Mouse (Mus musculus): ENCODE measurements around the gene Tnni3k. TPM values are rescaled to one million over a fixed set of nuclear protein-coding genes. Genes with fewer than 3 reads are reported as not detected.

The Tnni3k gene
- polyA plus RNA-seq, 1 experiment from 2014 or later: not detected

DNA sequence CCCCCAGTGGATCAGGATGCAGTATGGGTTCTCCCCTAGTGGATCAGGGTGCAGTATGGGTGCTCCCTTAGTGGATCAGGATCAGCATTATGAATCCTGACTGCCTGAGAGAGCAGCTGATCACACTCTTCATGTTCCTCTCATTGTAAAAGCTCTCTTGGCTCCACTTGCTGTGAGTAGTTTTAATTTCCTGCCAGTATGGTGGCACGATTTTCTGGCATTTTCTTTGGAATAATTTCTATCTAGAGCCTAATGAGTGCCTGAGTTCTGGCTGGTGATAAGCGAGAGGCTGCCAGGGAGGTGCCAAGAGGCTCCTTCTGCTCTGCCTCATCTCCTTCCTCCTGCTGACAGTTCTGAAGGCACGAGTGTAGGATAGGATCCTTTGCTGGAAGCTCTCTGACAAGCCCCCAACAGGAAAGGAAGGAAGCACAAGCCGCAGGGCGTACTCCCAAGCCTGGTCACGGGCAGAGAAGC, 109.5 kb downstream of the Tnni3k start:
- no peak overlapping the region for H3K27ac ChIP-seq
- DNase-seq (no peak), ATAC-seq (ENCODE audit: low read depth) (no peak)
- H3K4me3 ChIP-seq (replicated peaks): no peak overlapping the region
- WGBS (ENCODE audit: insufficient replicate concordance): 40% methylated on average over 6 of the region's 6 CpGs
- no peaks in the 10 kb centered on the region for H3K4me1 ChIP-seq (replicated peaks)
- H3K4me2 ChIP-seq: no peak overlapping the region
- H3K9ac ChIP-seq: no peak overlapping the region
- H3K9me3 ChIP-seq (replicated peaks): no peaks in the 10 kb centered on the region
- H3K27me3 ChIP-seq: no peaks in the 10 kb centered on the region
- H3K36me3 ChIP-seq: no peaks in the 10 kb centered on the region

DNA sequence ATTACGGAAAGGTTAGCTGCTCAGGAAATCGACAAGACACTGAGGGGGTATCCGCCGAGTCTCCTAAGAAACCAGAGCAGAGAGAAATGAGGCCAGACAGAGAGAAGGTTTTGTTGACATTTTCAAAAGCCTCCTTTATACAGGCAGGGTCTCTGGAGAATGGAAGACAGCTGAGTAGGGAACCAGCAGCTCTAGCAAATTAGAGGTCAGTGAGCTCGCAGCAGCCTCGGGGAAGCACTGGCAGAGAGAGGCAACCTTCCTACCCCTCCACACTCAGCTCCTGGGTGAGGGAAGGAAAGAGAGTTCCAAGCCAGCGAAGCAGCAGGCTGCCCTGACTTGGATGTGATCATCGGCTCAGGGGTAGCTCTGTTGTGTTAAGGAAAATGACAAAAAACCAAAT, 127.5 kb downstream of the Tnni3k start:
- Histone ChIP-seq H3K9me3 (replicated peaks) (no peaks in the 10 kb centered on the region; the same call in 1 of the 2 replicates), H3K27me3 (no peaks in the 10 kb centered on the region), H3K9ac (no peak overlapping the region), H3K27ac (no peak overlapping the region), H3K4me2 (no peak overlapping the region), H3K36me3 (no peaks in the 10 kb centered on the region), H3K4me3 (replicated peaks) (no peak overlapping the region), H3K4me1 (replicated peaks) (no peaks in the 10 kb centered on the region)
- WGBS (ENCODE audit: insufficient replicate concordance): 66% methylated on average over 8 of the region's 8 CpGs
- ATAC-seq (ENCODE audit: low read depth): no peak
- DNase-seq: no peak

DNA sequence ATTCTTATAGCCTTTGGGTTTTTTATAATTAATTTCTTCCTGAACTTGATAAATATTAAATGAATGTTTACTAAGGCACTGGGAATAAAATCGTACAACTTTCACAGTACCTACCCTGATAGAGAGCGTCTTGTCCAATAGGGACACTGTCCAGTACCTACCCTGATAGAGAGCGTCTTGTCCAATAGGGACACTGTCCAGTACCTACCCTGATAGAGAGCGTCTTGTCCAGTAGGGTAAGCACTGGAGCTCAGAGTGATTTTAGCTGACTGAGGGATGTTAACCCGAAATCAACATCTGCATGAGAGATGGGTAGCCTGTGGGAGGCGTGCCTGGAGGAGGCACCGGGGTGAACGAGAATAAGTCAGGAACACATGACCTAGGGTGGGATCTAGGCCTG, 130.3 kb downstream of the Tnni3k start:
- Histone ChIP-seq H3K27me3 (no peaks in the 10 kb centered on the region), H3K9ac (no peak overlapping the region), H3K27ac (no peak overlapping the region), H3K4me2 (no peak overlapping the region), H3K9me3 (replicated peaks) (no peaks in the 10 kb centered on the region), H3K36me3 (no peaks in the 10 kb centered on the region), H3K4me1 (replicated peaks) (no peaks in the 10 kb centered on the region), H3K4me3 (replicated peaks) (no peak overlapping the region)
- ATAC-seq (ENCODE audit: low read depth): no peak
- 70% methylated on average over 8 of the region's 8 CpGs for WGBS (ENCODE audit: insufficient replicate concordance)
- no peak for DNase-seq

DNA sequence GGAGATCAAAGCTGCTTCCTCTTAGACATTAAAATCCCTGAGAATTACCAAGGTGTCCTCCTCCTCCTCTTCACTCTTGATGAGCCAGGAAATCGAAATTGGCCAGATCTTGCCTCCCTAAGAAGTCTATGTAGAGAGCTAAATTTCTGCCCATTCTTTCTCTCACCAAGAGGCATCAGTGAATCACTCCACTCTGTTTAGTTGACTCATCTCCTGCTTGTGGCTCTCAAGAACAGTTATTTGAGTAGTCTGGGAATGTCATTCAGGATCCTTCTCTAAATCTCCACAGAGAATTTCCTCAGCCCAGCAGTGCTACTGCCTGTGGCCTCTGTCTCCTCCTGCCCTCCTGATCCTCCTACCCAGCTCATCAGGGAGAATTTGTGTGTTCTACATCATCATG, 139.6 kb downstream of the Tnni3k start:
- H3K4me3 ChIP-seq (replicated peaks): no peak overlapping the region

DNA sequence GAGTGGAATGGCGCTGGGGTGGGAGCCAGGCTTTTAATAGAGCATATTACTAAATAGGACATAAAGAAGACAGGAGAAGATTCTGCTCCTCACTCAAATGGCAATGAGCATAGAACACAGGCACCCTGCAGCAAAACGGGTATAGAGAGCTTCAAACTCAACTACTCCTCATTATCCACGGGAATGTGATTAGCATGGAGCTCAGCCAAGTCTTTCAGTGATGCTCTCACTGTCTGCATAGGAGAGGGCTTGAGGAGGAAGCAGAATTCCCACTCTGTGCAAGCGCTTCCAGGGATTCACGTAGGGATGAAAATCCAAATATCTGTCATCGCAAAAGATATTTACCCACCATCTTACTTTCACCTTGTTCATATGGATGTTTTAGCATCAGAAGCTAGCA, 141.6 kb downstream of the Tnni3k start:
- Histone ChIP-seq H3K4me1 (replicated peaks) (no peaks in the 10 kb centered on the region), H3K9me3 (replicated peaks) (no peaks in the 10 kb centered on the region), H3K27ac (no peak overlapping the region), H3K4me2 (no peak overlapping the region), H3K36me3 (no peaks in the 10 kb centered on the region), H3K27me3 (no peaks in the 10 kb centered on the region), H3K9ac (no peak overlapping the region), H3K4me3 (replicated peaks) (no peak overlapping the region)
- ATAC-seq (ENCODE audit: low read depth) (no peak), DNase-seq (no peak)
- 61% methylated on average over 6 of the region's 6 CpGs for WGBS (ENCODE audit: insufficient replicate concordance)

More for the DNA sequence above, 139.6 kb downstream of the Tnni3k start:
- H3K27ac ChIP-seq: no peak overlapping the region
- ATAC-seq (ENCODE audit: low read depth): no peak
- H3K9me3 ChIP-seq (replicated peaks): no peaks in the 10 kb centered on the region
- H3K9ac ChIP-seq: no peak overlapping the region
- no peaks in the 10 kb centered on the region for H3K4me1 ChIP-seq (replicated peaks)
- no peak overlapping the region for H3K4me2 ChIP-seq
- H3K36me3 ChIP-seq: no peaks in the 10 kb centered on the region
- H3K27me3 ChIP-seq: no peaks in the 10 kb centered on the region
- 34% methylated on average over 1 of the region's 1 CpGs for WGBS (ENCODE audit: insufficient replicate concordance)
- no peak for DNase-seq

DNA sequence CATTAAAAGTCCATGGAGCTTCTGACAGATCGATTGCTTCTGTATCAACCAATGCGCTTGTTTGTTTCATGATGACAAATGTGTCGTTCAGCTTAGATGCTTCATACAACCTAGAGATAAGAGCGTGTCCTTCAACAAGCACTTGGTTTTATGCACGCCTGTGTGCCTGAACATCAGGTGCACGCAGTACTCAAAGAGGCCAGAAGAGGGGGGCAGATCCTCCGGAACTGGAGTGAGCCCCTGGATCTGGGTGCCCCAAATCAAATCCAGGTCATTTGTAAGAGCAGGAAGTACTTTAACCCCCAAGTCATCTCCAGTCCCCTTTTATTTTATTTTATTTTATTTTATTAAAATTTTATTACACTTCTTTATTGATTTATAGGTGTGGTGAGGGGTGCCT, 158.5 kb downstream of the Tnni3k start:
- H3K4me2 ChIP-seq: no peak overlapping the region
- H3K36me3 ChIP-seq: no peaks in the 10 kb centered on the region
- no peaks in the 10 kb centered on the region for H3K4me1 ChIP-seq (replicated peaks)
- no peak overlapping the region for H3K9ac ChIP-seq
- no peak; the same call in 1 of the 2 replicates for ATAC-seq (ENCODE audit: low read depth)
- no peak overlapping the region for H3K4me3 ChIP-seq (replicated peaks)
- no peak overlapping the region for H3K27ac ChIP-seq
- DNase-seq: no peak
- H3K9me3 ChIP-seq (replicated peaks): no peaks in the 10 kb centered on the region
- no peaks in the 10 kb centered on the region for H3K27me3 ChIP-seq
- 52% methylated on average over 7 of the region's 7 CpGs for WGBS (ENCODE audit: insufficient replicate concordance)

DNA sequence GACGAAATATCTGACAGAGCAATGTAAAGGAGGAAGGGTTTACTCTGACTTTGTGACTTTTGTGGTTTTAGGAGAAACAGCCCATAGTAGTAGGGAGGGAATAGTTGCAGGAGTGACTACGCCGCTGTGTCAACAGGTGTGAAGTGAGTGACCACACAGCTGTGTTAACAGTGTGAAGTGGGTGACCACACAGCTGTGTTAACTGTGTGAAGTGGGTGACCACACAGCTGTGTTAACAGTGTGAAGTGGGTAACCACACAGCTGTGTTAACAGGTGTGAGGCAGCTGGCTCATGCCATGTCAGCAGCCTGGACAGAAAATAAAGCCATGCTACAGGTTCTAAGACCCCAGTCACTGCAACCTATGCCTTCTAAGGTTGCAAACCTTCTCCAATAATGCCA, 162.0 kb downstream of the Tnni3k start:
- no peak overlapping the region for H3K27ac ChIP-seq
- no peak overlapping the region for H3K4me3 ChIP-seq (replicated peaks)
- no peaks in the 10 kb centered on the region for H3K27me3 ChIP-seq
- ATAC-seq (ENCODE audit: low read depth) (no peak), DNase-seq (no peak)
- no peaks in the 10 kb centered on the region for H3K9me3 ChIP-seq (replicated peaks)
- 51% methylated on average over 3 of the region's 3 CpGs for WGBS (ENCODE audit: insufficient replicate concordance)
- no peaks in the 10 kb centered on the region for H3K36me3 ChIP-seq
- H3K9ac ChIP-seq: no peak overlapping the region
- no peak overlapping the region for H3K4me2 ChIP-seq
- no peaks in the 10 kb centered on the region for H3K4me1 ChIP-seq (replicated peaks)

DNA sequence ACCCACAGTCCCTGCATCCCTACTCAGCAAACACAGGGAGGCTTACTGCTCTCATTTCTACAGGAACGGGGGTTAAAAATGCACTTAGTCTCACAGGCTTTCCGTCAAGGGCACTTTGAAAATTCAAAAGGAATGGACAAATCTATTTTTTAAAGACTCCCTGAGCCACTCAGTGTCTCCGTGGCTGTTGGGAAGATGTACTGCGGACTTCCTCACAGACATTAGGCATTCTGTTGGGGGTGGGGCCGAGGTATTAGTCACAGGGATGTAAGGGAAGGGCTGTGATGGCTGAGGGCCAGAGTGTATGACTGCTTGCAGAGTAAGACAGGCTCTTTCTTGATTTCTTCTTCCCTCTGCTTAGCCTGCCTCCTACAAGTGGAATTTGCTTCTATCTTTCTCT, 169.8 kb downstream of the Tnni3k start:
- H3K4me3 ChIP-seq (replicated peaks): no peak overlapping the region
- H3K36me3 ChIP-seq: no peaks in the 10 kb centered on the region
- ATAC-seq (ENCODE audit: low read depth) (peak; percentile 59; the same call in 1 of the 2 replicates), DNase-seq (no peak)
- H3K9me3 ChIP-seq (replicated peaks): no peaks in the 10 kb centered on the region
- no peak overlapping the region for H3K27ac ChIP-seq
- WGBS (ENCODE audit: insufficient replicate concordance): 15% methylated on average over 5 of the region's 5 CpGs
- H3K27me3 ChIP-seq: no peaks in the 10 kb centered on the region
- peaks cover 17% of the 10 kb centered on the region for H3K4me1 ChIP-seq (replicated peaks)
- 0 out of 2 replicates have a peak overlapping the region, but pooled peaks have one; percentile 15 for H3K4me2 ChIP-seq
- H3K9ac ChIP-seq: no peak overlapping the region

DNA sequence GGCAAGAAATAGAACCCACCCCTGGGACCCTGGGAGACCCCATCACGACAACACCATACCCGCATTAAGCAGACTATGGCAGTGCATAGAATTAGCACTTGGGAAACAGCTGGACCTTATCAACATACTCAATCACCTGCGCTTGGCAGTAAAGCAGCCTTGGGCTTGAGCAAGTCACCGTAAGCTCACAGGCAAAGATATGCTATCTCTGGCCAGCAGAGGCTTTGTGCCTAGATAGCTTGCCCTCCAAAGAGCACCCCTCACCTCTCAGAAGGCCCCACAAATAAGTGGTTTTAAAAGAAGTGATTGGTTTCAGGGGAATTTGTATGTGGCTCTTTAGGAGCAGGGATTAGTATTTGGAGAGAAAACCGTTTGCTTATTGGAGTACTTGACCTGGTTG, 170.2 kb downstream of the Tnni3k start:
- Histone ChIP-seq H3K4me3 (replicated peaks) (no peak overlapping the region), H3K36me3 (no peaks in the 10 kb centered on the region), H3K9ac (no peak overlapping the region), H3K4me1 (replicated peaks) (peaks cover 17% of the 10 kb centered on the region), H3K27me3 (no peaks in the 10 kb centered on the region), H3K9me3 (replicated peaks) (no peaks in the 10 kb centered on the region), H3K4me2 (0 out of 2 replicates have a peak overlapping the region, but pooled peaks have one; percentile 15), H3K27ac (no peak overlapping the region)
- 2% methylated on average over 5 of the region's 5 CpGs for WGBS (ENCODE audit: insufficient replicate concordance)
- DNase-seq: peak; percentile 11
- peak; percentile 87 for ATAC-seq (ENCODE audit: low read depth)

DNA sequence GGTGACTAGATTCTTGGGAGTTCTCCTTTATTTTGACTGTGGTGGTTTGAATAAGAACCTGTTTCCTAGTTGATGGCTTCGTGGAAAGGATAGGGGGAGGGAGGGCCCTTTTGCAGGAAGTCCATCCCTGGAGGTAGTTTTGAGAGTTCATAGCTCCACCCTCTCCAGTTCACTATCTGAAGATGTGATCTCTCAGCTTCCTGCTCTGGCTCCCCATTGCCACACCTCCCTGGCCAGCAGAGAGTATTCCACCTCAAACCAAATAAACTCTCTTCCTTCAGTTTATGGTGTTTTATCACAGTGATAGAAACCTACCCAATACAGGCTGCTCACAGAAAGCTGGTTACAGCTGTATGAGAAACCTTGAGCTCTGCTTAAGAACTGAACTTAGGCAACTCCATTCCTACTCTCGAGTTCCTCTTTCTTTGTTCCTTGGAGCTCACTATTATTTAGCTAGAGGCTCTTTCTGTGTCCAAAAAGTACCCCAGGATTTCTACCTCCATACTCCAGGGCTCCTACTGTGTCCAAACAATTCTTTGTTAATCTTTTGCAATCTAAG, 173.7 kb downstream of the Tnni3k start:
- ATAC-seq (ENCODE audit: low read depth): no peak
- no peak for DNase-seq
- H3K36me3 ChIP-seq: no peaks in the 10 kb centered on the region
- no peak overlapping the region for H3K4me2 ChIP-seq
- H3K27me3 ChIP-seq: no peaks in the 10 kb centered on the region
- no peak overlapping the region for H3K9ac ChIP-seq
- H3K4me3 ChIP-seq (replicated peaks): no peak overlapping the region
- H3K9me3 ChIP-seq (replicated peaks): no peaks in the 10 kb centered on the region
- WGBS (ENCODE audit: insufficient replicate concordance): 14% methylated on average over 2 of the region's 2 CpGs
- no peak overlapping the region for H3K27ac ChIP-seq
- H3K4me1 ChIP-seq (replicated peaks): peaks cover 26% of the 10 kb centered on the region

DNA sequence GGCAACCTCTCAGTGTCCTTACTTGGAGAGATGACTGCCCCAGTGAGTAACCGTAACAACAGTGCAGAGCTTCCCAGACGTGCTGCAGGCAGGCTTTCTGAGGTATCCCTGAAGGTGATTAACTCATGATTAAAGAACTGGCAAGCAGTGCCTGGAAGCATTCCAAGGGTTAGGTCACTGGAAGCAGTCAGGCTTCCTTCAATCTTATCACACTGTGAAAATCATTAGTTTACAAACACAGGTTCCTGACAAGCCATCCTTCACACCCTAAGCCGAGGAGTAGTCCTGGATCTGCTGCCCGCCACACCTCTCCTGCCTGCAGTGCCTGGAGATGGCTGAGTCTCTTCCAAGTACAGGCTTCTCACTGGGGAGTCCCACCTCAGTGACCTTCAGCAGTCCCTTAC, 174.7 kb downstream of the Tnni3k start:
- H3K27ac ChIP-seq: no peak overlapping the region
- no peak overlapping the region for H3K9ac ChIP-seq
- ATAC-seq (ENCODE audit: low read depth): no peak

DNA sequence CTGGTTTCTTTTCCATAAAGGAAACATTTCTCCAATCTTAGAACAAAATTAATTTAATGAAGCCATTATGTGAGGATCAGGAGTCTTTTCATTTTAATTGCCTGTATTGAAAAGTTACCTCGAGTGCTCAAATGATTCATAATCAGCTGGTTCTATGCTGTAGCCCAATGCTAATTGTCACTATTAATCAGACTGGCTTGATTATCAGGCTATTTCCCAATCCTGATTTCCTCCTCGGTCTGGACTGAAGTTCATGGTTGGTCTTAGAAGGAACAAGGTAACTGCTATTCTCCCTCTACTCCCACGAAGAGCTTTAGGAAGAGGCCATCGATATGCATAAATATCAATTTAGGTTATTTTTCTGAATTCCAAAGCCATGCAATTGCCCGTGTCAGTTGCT, 175.1 kb downstream of the Tnni3k start:
- Histone ChIP-seq H3K4me2 (no peak overlapping the region), H3K27ac (no peak overlapping the region), H3K4me1 (replicated peaks) (peaks cover 18% of the 10 kb centered on the region), H3K27me3 (no peaks in the 10 kb centered on the region), H3K9ac (no peak overlapping the region), H3K9me3 (replicated peaks) (no peaks in the 10 kb centered on the region), H3K36me3 (no peaks in the 10 kb centered on the region), H3K4me3 (replicated peaks) (no peak overlapping the region)
- WGBS (ENCODE audit: insufficient replicate concordance): 59% methylated on average over 5 of the region's 5 CpGs
- no peak for DNase-seq
- no peak for ATAC-seq (ENCODE audit: low read depth)

More for the DNA sequence above, 174.7 kb downstream of the Tnni3k start:
- Histone ChIP-seq H3K9me3 (replicated peaks) (no peaks in the 10 kb centered on the region), H3K27me3 (no peaks in the 10 kb centered on the region), H3K4me1 (replicated peaks) (peaks cover 23% of the 10 kb centered on the region), H3K4me2 (no peak overlapping the region), H3K36me3 (no peaks in the 10 kb centered on the region), H3K4me3 (replicated peaks) (no peak overlapping the region)
- no peak for DNase-seq
- WGBS (ENCODE audit: insufficient replicate concordance): 66% methylated on average over 4 of the region's 4 CpGs
